Mouse (Mus musculus) heart, postnatal 0 days (tissue): Measurements from ENCODE around the gene Metrn.

Experiments
- CTCF ChIP-seq: IDR thresholded peaks from 2 replicates; pipeline ENCODE4 v1.5.1; 2016; ENCODE audit warnings: antibody characterized with exemption, control low read depth, low read depth
- EP300 ChIP-seq: IDR thresholded peaks from 2 replicates; pipeline ENCODE4 v1.6.1; 2016; ENCODE audit warnings: antibody characterized with exemption, low read depth

DNA sequence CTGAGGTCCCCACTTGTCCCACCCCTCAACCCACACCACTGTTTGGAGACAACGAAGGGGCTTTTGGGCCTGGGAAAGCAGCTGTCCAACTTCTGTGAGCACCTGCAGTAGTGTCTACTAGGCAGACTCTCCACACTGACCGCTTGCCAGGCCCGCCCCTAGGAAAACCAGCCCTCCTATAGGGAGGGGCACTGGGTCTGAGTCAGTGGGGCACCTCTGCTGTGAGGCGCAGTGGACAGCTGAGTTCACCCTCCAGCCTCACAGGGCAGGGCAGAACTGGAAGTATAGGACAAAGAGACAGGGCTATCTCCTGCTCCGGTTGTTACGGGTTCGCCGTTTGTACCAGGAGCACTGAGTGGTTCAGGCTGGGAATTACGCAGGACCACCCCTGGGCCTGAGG is 42.7 kb downstream of the Metrn start, which contains the start of gene Msln:
- TF ChIP-seq CTCF (no peak), EP300 (no peak)
